Mouse (Mus musculus) heart, postnatal 25 days (tissue): ENCODE measurements around the gene Cradd. TPM values are rescaled to one million over a fixed set of nuclear protein-coding genes. Genes with fewer than 3 reads are reported as not detected.

Experiments used
- DNase-seq: peaks from one replicate; pipeline ENCODE4 v3.0.0; 2022; ENCODE audit warnings: low spot score
- intact Hi-C: fragments of 180-260 bp; cut with DNase I; formaldehyde crosslinking; loops from one replicate; pipeline ENCODE4 v1.15.1; 2025
- total RNA-seq, 2 experiments: library from RNA; stranded (reverse); gene quantifications; 2 replicates each; pipeline ENCODE4 v1.2.3; 2021

Cradd gene
- total RNA-seq, 2 experiments from 2014 or later: 7.9 to 9.3 TPM

- peak; percentile 46 for DNase-seq
- intact Hi-C loops: no loop called here
Observed at GRCm38 (mm10) chr10:95184210-95184609, 139.7 kb downstream of the Cradd start.

- intact Hi-C loops: no loop called here
- peak; percentile 76 for DNase-seq
Observed at GRCm38 (mm10) chr10:95183051-95183450, 140.9 kb downstream of the Cradd start.

GRCm38 (mm10) chr10:95182405-95182804 is 141.5 kb downstream of the Cradd start:
- no peak for DNase-seq
- intact Hi-C loops: no loop called here

- intact Hi-C loops: no loop called here
- DNase-seq: no peak
Observed at GRCm38 (mm10) chr10:95181553-95181952, 142.4 kb downstream of the Cradd start.

GRCm38 (mm10) chr10:95180900-95181299 is 143.0 kb downstream of the Cradd start:
- DNase-seq: no peak
- intact Hi-C loops: no loop called here

- intact Hi-C loops: no loop called here
Observed at GRCm38 (mm10) chr10:95180177-95180576, 143.8 kb downstream of the Cradd start.

GRCm38 (mm10) chr10:95178785-95179184 is 145.1 kb downstream of the Cradd start:
- intact Hi-C loops: no loop called here
- DNase-seq: no peak

More at GRCm38 (mm10) chr10:95180177-95180576, 143.8 kb downstream of the Cradd start:
- DNase-seq: no peak

- no peak for DNase-seq
Observed at GRCm38 (mm10) chr10:95175423-95176120, 148.4 kb downstream of the Cradd start.

GRCm38 (mm10) chr10:95174260-95174659 is 149.7 kb downstream of the Cradd start:
- no peak for DNase-seq
- intact Hi-C loops: no loop called here

More at GRCm38 (mm10) chr10:95175423-95176120, 148.4 kb downstream of the Cradd start:
- intact Hi-C loops: no loop called here

- DNase-seq: no peak
- intact Hi-C loops: no loop called here
Observed at GRCm38 (mm10) chr10:95170721-95171354, 153.1 kb downstream of the Cradd start.

- DNase-seq: no peak
- intact Hi-C loops: no loop called here
Observed at GRCm38 (mm10) chr10:95164949-95165348, 159.0 kb downstream of the Cradd start.

- intact Hi-C loops: no loop called here
- no peak for DNase-seq
Observed at GRCm38 (mm10) chr10:95162691-95163374, 161.1 kb downstream of the Cradd start.

GRCm38 (mm10) chr10:95159675-95160256 is 164.2 kb downstream of the Cradd start:
- intact Hi-C loops: no loop called here
- no peak for DNase-seq

GRCm38 (mm10) chr10:95156410-95156809 is 167.5 kb downstream of the Cradd start:
- intact Hi-C loops: no loop called here
- DNase-seq: no peak

GRCm38 (mm10) chr10:95154675-95155074 is 169.3 kb downstream of the Cradd start:
- DNase-seq: no peak
- intact Hi-C loops: no loop called here

GRCm38 (mm10) chr10:95153224-95153623 is 170.7 kb downstream of the Cradd start:
- DNase-seq: no peak
- intact Hi-C loops: no loop called here

GRCm38 (mm10) chr10:95152503-95152989 is 171.4 kb downstream of the Cradd start:
- intact Hi-C loops: no loop called here
- no peak for DNase-seq

- no peak for DNase-seq
- intact Hi-C loops: no loop called here
Observed at GRCm38 (mm10) chr10:95151012-95151768, 172.7 kb downstream of the Cradd start.

- intact Hi-C loops: loop anchor here (10.0 kb wide), 1 partner anchor 105 kb away; no protein-coding TSS in a partner anchor
- DNase-seq: no peak
Observed at GRCm38 (mm10) chr10:95149666-95150065, 174.3 kb downstream of the Cradd start.

GRCm38 (mm10) chr10:95148641-95149040 is 175.3 kb downstream of the Cradd start:
- intact Hi-C loops: loop anchor here (10.0 kb wide), 1 partner anchor 106 kb away; no protein-coding TSS in a partner anchor
- DNase-seq: no peak
